Mouse (Mus musculus) megakaryocyte, adult 5-6 weeks (primary cell): ENCODE measurements around the gene Mrpl54. TPM values are rescaled to one million over a fixed set of nuclear protein-coding genes. Genes with fewer than 3 reads are reported as not detected.

ENCODE experiments used
- ATAC-seq: 2 replicates; pipeline ENCODE4 v1.8.0; 2016; ENCODE audit warnings: mild to moderate bottlenecking, inconsistent platforms; ENCODE audit not compliant: poor library complexity, severe bottlenecking
- total RNA-seq, 2 experiments: library from RNA; stranded (forward) in 1 of 2; stranded (reverse) in 1 of 2; fragments of 153-499, 151-499 nt in 1 of 2; fragments of 221-1000, 200-1000 nt in 1 of 2; gene quantifications; 2 replicates each; pipeline versions ENCODE4 v1.2.3 to v1.2.4; 2015 to 2017

Mrpl54 gene
- total RNA-seq, 2 experiments from 2014 or later: 52.1 to 154 TPM

DNA sequence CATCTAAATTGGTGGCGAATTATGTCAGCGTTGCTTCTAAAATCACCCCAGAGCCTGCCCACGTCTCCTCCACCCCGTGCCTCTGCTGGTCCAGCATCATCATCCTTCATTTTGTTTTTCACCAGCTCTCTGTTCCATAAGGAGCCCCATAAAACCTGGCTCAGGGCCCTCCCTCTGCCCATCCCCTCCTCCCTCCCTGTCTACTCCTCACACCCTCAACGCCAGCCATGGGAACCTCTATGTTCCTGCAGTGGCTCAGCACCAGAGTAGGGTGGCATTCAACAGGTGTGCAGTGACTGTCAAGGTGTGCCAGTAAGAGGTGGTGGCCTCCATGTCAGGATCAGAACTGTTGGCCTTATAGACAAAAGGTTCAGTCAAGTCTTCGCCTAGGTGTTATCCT is 28.5 kb upstream of the Mrpl54 start:
- ATAC-seq: no peak

DNA sequence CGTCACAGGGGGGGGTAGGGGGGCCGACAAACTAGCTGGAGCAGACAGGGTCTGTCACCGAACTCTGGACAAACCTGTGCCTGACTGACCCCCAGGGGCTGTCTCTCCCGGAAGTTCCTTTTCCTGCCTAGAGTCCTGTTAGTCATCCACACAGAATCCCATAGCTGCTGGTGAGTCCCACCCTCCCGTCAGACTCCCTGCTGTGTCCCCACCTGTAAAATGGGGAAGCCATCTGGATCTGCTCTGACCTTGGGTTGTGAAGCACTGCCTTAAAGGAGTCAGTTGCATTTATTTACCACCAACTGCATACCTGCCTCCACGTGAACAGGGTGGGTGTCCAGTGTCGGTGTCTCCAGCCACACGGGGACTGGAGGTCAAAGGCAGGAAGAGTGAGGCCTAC is 27.7 kb upstream of the Mrpl54 start:
- ATAC-seq: no peak

DNA sequence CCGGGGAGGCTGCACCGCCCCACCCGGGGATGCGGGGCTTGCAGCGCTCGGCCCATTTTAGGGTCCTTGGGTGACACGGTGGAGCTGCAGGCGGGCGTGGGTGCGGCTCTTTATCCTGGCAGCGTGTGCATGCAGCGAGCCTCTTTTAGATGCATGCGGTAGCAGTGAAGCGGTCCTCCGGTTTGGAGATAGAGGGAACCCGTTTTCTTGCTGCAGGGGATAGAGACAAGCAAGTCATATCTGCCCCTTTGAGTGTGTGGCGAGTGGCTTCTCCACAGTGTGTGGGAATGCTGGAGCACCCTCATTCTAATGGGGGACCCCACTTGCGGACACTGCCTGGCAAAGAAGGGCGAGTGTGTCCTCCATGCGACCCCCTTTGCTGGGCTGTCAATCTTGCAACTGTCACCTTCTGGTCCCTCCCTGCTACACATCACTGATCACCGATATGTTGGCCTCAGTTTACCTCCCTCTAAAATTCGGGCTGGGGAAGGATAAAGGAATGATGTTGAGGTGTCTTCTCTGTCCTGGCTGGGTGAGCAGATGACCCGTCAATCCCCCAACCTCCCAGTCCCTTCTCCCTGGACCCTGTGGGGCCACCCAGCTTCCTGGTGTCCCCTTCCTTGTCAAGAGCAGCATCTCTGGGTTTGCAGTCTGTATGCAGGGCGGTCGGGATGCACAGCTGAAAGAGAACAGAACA is 26.7 kb upstream of the Mrpl54 start:
- ATAC-seq: no peak

DNA sequence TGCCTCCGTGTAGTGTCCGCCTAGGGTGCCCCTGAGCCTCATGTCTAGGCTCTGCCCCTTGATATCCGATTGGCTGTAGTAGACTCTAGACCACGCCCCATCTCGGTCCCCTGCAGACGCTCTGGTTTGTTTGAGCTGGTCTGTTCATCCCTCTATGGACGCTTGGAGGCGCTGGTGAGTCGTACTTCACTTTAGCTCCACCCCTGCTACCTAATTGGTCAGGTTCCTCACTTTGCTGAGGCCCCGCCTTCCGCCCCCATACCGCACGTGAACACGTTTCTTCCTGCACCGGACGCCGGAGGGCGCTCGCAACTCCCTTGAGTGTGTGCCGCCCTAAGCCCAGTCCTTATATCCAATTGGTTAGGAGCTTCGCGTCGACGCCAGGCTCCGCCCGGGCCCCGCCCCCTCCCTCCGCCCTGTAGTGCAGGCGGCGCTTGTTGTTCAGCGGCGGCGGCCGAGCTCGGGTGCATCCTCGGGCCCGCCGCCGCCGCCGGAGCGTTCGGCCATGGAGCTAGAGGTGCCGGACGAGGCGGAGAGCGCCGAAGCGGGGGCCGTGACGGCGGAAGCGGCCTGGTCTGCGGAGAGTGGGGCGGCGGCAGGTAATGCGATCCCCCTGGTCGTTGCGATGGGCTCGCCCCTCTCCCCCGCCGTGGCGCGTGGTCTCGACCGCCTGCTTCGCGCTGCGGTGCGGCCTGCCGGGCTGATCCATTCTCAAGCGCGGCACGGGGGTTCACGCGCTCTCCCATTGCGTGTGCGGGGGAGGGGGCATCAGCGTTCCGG is 26.0 kb upstream of the Mrpl54 start, which contains the start of gene Pip5k1c:
TSS of gene Pip5k1c (plus strand) at position 410 of the 780 bp plus-strand sequence.
- peak; percentile 78 for ATAC-seq

DNA sequence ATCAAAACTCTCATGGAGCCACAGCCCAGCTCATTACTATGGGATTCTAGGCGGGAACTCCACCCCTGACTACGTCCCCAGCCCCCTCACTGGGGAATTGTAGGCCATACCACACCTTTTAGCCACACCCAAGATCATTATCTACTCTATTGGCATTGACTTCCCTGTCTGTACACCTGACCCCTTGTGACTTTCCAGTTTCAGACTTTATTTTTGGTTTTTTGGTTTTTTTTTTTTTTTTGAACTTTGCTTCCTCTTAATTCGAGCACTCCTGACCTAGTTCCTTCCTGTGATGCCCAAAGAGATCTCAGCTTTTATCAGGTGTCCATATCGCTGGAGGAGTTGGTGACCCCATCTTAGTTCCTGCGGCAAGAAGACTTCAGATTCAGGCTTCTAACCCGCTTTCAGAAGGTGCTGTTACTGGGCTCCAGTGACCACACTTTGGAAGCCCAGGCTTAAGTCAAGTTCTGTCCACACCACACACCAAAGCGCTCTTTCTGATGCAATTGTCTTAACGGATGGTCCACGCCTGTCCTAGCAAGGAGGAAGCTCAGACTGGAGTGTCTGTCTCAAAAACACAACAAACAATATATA is 24.9 kb upstream of the Mrpl54 start, which contains the start of gene Tjp3:
TSS of gene Tjp3 (minus strand) at position 71 of the 594 bp plus-strand sequence.
- peak; percentile 26 for ATAC-seq

DNA sequence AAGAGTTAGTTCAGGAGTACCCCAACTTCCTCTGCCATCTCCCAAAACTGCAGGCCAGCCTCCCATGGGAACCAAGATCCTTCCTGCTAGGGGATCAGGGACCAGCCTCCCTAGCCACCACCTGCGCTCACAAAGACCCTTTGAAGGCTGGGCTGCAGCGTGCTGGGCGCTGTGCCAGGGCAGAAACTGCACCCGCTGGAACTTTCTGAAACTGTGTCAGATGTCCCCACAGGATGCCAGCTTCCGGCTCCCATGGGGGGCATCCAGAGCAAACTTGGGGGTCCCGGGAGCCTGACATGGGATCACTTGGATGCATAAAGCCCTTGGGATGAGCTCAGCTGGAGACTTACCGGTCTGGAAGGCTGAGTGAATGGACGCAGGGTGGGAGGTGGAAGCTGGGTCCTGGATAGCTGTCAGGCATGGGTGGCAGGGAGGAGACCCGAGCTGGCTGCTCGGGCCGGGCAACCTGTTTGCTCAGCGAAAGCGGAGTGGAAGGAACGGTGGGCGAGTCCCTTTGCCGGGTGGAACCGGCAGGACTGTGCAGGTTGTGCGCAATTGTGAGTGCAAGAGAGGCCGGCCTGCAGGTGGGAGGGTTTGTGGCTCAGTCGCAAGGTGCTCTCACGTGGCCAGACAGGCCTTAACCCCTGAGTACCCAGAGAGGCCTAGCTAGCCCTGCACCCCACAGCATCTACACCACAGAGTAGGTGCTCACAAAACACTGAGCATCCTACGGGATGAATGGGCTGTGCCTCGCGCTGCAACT is 24.1 kb upstream of the Mrpl54 start:
- no peak for ATAC-seq

DNA sequence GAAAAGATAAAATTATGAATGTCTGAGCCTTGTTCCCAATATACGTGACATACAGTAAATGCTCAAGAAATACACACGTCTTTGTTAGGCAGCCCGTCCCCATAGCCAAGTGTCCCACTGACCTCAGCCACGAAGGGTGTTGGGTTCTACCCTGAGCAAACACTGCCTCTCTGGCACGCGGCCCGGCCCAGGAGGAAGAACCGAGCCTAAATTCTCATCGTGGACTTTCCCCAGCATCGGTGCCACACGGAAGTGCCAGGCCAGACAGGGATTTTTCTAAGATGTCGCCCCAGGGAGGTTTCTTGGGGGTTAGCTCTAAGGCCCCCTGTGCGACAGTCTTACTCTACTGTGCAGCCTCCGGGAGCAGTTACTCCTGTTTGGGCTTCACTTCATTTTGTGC is 23.1 kb upstream of the Mrpl54 start:
- ATAC-seq: no peak

DNA sequence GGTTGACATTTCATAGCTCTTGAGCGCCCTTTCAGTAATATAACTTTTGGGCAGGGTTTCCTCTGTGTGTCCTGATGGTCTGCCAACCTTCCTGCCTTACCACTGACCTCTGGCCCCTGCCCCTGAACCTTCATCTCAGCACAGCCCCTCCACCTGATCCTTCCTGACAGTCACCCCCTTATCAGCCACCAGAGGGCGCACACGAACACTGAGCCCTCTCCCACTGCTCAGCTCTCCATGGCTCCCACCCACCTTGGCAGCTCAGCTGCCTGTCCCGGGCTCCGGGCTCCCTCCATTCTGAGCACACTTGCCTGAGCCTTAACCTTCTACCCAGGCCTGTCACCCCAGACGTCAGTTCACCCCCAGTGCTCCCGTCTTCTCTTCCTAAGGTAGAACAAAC is 22.5 kb upstream of the Mrpl54 start:
- ATAC-seq: 0 out of 2 replicates have a peak, but pooled peaks have one; percentile 13

DNA sequence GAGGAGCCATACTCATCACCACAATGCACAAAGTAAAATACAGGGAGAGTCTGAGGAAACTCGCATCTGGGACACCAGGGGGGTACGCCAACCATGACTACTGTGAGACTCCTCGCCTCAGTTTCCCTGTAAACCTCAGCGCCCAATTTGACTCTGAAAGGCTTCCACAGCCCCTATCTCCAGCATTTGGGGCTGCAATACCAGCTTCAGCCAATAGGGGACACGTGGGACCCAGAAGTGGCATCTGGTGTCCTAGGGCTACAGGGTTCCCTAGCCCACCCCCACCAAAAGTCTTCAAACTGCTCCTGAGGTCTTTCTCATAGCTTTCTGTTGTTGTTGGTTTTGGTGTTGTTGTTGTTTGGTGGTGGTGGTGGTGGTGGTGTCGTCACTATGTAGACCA is 21.9 kb upstream of the Mrpl54 start:
- no peak for ATAC-seq

DNA sequence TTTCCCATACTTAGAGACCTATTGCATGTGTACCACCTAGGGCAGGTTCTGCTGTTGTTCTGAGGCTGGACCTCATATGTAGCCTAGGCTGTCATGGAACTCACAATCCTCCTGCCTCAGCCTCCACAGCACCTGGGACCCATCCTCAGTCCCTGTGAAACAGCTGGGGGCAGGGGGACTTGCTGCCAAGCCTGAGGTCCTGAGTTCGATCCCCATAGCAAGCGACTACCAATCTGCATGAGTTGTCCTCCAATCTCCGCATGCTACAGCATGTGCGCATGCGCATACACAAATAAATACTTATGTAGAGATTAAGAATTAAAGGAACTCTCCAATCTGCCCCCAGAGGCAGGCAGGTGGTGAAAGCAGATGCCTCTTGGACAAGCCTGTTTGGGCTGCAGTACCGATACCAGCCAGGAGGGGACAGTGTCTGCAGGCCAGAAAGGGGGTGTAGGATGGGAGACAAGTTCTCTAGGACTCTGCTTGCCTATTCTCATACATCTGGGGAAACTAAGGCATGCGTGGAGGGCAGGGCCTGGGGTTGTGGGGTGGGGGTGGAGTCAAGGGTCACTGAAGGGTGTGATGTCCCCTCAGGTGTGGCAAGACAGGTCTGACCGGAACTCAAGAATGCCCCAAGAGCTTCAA is 20.9 kb upstream of the Mrpl54 start:
- no peak for ATAC-seq

DNA sequence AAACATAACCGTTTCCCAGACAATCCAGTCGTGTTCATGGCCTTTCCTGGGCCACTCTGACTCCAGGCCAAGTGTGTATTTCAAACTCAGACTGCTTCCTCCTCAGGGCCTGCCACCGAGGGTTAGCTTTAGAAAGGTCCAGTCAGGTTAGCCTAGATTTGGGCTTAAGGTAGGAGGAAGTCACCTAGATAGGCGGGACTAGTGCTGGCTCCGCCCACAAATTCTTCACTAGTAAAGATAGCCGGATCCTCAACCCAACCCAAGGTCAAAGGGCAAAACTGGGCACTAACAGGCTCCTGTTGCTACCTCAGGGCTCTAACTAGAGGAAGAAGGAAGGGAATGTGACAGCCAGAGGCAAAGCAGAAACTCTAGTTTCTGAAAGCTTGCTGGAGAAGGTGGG is 19.9 kb upstream of the Mrpl54 start:
- no peak for ATAC-seq

DNA sequence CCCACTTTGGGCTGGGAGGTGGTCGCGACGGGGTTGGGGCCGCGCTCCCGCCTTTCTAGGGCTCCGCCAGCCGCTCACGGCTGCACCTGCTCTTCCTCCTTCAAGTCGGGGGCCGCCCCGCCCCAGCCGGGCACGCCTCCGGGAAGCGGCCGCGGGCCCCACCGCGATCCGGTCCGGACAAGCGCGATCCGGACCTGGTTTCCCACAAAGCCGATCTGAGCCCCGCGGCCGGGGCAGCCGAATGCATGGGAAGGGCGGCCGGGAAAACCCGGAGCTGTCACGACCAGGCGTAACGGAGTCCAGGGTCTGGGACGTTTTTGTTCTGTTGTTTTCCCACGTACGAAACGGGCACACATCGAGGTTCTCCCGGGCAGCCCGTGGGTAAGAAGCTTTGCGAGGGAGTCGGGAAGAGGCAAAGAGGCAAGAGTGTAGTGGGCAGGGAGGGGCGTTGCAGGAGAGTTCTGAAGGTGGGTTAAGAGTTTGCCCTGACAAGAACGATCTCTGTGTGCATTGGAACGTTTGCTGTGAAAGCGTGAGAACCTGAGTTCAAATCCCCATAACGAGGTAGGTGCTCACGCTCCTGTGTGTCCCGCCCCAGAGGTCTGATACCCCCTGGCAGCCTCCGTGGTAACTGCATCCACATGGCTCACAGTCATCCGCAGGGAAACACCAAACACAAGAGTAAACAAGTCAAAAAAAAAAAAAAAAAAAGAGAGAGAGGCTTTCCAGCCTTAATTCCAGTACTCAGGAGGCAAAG is 19.1 kb upstream of the Mrpl54 start:
- ATAC-seq: peak; percentile 91

DNA sequence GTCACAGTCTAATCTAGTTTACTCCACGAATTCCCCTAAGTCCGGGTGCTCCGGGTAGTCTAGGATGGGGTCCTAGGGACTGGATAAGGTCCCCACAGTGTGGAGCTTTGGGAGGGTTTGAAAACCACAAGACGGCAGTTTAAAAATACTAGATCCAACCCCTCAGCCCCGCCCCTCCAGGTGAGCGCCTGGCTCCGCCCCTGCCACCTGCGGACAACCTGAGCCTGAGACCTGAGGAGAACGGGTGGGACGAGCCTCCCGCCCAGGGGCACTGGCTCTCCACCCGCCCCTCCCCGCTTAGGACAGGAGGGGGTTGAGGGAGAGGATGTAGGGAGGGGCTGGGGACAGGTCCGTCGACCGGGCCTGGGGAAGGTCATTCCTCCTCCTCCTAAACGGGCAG is 18.0 kb upstream of the Mrpl54 start:
- ATAC-seq: no peak

DNA sequence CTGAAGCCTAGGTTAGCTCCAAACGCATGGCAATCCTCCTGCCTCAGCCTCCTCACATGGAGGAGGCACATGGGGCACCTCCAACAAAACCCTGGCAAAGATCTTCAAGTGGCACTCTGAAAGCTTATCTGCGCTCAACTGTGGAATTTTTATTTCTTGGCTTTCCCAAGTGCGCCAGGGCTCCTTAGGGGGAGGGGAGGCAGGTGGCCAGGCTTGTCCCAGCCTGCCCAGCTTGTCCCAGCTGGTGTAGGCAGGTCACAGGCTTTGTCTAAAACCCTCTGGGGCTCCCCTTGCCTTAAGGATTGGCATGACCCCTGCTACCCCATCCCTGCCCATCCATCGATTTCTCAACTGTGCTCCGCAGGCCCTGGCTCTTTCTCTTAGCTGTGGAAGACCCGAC is 17.5 kb upstream of the Mrpl54 start:
- no peak for ATAC-seq

DNA sequence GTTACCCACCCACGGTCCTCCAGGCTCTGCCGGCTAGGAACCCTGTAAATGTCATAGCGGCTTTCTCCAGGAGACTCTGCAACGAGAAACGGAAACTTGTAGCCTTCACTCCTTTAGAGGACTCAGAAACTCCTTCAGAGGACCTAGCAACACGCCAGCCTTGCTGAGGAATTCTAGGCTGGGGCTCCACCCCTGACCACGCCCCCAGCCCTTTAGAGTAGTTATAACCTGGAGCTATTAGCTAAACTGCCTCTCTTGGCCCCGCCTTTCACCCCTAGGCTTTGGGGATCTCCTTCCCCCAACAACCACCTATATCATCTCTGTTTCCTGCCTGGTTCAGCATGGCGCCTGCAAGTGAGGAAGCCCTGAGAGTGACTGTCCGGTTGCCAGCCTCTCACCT is 12.8 kb upstream of the Mrpl54 start:
- ATAC-seq: no peak

DNA sequence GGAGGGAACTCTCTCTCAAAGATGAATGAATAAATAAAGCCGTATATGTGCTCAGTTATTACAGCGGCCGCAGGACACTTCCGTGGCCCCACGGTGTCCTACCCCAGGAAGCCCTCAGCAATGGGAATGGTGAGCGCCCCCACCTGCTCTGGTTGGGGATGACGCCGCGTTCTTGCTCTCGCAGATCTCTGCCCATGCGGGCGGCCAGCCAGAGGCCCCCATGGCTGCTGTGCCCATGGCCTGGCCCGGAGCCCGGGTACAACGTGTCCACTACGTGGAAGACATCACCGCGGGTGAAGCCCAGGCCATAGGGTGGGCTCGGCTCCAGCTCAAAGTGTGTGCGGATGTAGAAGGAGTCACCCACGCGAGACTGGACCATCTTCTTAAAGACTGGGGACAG is 10.9 kb upstream of the Mrpl54 start:
- no peak for ATAC-seq

DNA sequence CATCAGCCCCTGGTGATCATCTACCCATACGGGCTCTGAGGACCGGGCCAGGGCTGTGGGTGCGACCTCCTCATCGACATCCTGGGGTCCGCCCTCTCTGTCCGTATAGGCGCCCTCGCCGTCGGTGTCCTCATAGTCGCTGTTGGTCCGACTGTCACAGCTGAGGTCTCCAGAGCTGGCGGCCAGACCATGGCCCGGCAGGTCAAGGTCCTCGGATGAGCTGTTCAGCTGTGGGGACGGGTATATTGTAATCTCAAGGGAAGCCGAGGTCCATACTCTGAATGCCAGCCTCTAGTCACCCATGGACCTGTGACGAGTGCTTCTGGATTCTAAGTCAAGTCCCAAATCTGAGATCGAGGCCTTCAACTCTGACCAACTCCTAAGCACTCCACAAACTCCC is 7.1 kb upstream of the Mrpl54 start:
- ATAC-seq: no peak

DNA sequence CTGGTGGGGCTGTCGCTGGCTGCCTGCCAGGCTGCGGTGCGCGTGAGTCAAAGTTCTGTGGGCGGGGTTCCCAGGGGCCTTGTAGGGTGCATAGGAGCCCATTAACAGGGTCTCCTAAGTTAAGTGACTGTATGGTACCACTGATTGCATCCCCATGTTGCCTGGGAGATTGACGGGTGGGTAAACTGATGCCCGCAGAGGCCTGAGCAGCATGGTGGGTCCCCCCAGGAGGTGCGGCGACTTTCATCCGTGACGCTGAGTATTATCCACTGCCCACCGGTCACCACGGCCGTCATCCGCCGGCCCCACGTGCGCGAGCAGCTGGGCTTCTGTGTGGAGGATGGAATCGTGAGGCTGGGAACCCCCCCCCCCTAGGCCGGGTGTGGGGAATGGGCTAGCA is 5.6 kb upstream of the Mrpl54 start:
- ATAC-seq: no peak

DNA sequence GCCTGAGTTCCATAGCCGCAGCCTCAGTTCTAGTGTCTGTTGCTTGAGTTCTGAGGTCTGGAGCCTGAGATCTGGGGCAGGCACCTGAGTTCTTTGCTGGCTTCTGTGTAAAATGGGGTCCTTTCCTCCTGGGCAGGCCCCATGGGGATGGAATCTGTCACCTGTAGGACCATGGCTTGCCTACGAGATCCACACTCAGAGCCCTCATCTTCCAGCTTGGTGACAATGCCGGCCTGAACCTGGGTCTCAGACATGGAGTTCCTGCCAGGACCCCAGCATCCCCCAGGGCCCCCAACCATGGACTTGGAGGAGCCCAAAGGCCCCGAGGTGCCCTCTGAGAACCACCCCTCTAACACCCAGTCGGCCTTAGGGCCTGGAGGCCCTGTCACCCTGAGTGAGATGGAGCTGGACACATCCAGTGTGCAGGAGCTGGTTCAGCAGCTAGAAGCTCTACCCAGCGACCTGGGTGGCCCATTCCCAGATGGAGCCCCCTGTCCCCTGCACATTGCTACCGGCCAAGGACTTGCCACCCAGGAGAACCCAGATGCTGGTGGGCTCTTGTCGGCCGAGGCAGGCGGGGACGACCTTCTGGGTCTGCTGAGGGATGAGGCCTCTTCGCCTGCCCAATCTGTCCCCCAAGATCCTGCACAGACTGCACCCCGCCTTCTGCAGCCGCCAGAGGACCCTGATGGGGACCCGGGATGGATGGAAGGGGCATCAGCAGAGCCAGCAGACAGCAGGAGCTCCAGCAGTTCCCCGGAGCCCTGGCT is 2.1 kb upstream of the Mrpl54 start:
- no peak for ATAC-seq
